Mouse (Mus musculus): ENCODE measurements at regions not wholly inside any gene's neighbourhood (a gene's known extent, or its start where the extent isn't known, plus 50 kb on each side); places are given as distances from the start of the nearest gene placed in this dataset.
"Not testable (repeated sequence)": the region's sequence is repeated elsewhere in the genome, so short reads cannot be mapped to it uniquely, and the experiment has no call there.

DNA sequence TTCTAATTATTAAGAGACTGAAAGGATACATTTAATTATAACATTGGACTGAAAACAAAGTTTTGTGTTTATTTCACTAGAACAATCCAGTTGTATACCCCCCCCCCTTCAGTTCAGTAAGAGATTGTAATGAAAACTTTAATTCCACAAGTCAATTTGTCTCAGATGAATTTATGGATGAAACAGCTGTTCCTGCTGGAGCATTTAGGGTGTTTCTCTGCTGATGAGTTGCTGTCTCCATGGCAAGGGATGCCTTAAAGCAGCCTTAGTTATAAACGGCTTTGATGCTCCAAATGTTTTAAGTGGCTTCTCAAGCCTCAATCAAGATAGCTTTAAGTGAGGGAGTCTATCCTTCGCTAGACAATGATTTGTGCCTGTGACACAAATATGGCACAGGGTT lies 112.1 kb upstream of the Ctso start:
- Histone ChIP-seq H3K9ac (ENCODE audit: low read depth, low read length) (no peak overlapping the region), H3K4me1 (ENCODE audit: control insufficient read depth, insufficient read depth, low read length) (no peaks in the 10 kb centered on the region), H3K9me3 (ENCODE audit: control insufficient read depth, low read length) (no peaks in the 10 kb centered on the region), H3K36me3 (ENCODE audit: control insufficient read depth, insufficient read depth, low read length) (no peaks in the 10 kb centered on the region), H3K4me2 (ENCODE audit: low read depth, low read length) (no peak overlapping the region), H3K27me3 (replicated peaks; ENCODE audit: control insufficient read depth, insufficient read depth, low read length) (no peaks in the 10 kb centered on the region), H3K4me3 (ENCODE audit: low read depth, low read length) (no peak overlapping the region), H3K27ac (replicated peaks; ENCODE audit: low read depth, low read length) (no peak overlapping the region)
- DNase-seq (ENCODE audit: low spot score): no peak
- ATAC-seq (ENCODE audit: low read depth): no peak
- WGBS: 58% methylated on average over 2 of the region's 2 CpGs

DNA sequence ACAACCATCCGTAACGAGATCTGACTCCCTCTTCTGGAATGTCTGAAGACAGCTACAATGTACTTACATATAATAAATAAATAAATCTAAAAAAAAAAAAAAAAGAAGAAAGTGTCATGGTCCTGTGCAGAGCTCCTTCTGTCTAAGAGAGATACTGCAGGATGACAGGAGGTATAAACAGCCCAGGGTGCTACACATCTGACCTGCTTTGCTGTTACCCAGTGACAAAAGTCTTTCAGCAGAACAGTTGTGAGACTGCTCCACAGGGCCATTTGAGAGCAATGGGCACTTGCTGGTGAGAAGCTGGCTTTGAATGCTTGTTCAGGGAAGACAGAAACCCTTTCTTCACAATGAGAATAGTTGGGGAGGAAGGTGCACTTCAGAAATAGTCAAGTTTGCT lies 102.9 kb upstream of the Ctso start:
- no peak for ATAC-seq (ENCODE audit: low read depth)
- 73% methylated on average over 2 of the region's 2 CpGs for WGBS
- H3K4me3 ChIP-seq (ENCODE audit: low read depth, low read length): no peak overlapping the region

DNA sequence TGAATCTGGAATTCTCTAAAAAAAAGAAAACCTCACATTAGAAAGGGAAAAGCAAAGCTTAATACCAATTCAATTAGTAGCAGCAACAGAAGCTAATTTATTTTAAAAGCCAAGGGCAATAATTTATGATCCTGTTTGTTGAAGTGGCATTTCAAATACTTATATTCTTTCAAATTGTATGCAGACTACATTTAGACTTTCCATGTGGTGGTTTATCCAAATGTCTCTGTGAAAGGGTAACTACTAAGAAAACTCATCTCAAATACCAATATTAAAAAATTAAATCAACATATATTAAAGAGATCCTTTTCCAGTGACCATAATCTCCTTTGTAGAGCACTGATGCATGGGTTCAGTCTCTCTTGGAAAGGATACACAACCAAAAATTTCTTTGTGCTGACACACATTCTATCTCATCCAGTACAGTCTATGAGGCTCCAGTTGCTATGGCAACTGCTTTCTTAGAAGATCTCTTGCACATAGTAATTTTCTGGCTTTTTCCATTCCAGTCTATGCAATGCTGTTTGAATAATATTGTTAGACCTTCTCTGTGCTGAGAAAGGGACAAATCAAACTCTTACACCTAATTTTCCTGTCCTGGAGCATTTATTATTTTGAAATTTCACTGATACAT lies 102.3 kb upstream of the Ctso start:
- no peaks in the 10 kb centered on the region for H3K4me1 ChIP-seq (ENCODE audit: control insufficient read depth, insufficient read depth, low read length)
- no peak for ATAC-seq (ENCODE audit: low read depth)
- H3K4me3 ChIP-seq (ENCODE audit: low read depth, low read length): no peak overlapping the region
- no peaks in the 10 kb centered on the region for H3K27me3 ChIP-seq (replicated peaks; ENCODE audit: control insufficient read depth, insufficient read depth, low read length)
- H3K9me3 ChIP-seq (ENCODE audit: control insufficient read depth, low read length): no peaks in the 10 kb centered on the region
- no peak overlapping the region for H3K4me2 ChIP-seq (ENCODE audit: low read depth, low read length)
- DNase-seq (ENCODE audit: low spot score): peak; percentile 63
- no peak overlapping the region for H3K27ac ChIP-seq (replicated peaks; ENCODE audit: low read depth, low read length)
- no peaks in the 10 kb centered on the region for H3K36me3 ChIP-seq (ENCODE audit: control insufficient read depth, insufficient read depth, low read length)
- H3K9ac ChIP-seq (ENCODE audit: low read depth, low read length): no peak overlapping the region

More for the DNA sequence above, 102.9 kb upstream of the Ctso start:
- Histone ChIP-seq H3K4me2 (ENCODE audit: low read depth, low read length) (no peak overlapping the region), H3K9me3 (ENCODE audit: control insufficient read depth, low read length) (no peaks in the 10 kb centered on the region), H3K9ac (ENCODE audit: low read depth, low read length) (no peak overlapping the region), H3K27me3 (replicated peaks; ENCODE audit: control insufficient read depth, insufficient read depth, low read length) (no peaks in the 10 kb centered on the region), H3K4me1 (ENCODE audit: control insufficient read depth, insufficient read depth, low read length) (no peaks in the 10 kb centered on the region), H3K27ac (replicated peaks; ENCODE audit: low read depth, low read length) (no peak overlapping the region), H3K36me3 (ENCODE audit: control insufficient read depth, insufficient read depth, low read length) (no peaks in the 10 kb centered on the region)
- no peak for DNase-seq (ENCODE audit: low spot score)

DNA sequence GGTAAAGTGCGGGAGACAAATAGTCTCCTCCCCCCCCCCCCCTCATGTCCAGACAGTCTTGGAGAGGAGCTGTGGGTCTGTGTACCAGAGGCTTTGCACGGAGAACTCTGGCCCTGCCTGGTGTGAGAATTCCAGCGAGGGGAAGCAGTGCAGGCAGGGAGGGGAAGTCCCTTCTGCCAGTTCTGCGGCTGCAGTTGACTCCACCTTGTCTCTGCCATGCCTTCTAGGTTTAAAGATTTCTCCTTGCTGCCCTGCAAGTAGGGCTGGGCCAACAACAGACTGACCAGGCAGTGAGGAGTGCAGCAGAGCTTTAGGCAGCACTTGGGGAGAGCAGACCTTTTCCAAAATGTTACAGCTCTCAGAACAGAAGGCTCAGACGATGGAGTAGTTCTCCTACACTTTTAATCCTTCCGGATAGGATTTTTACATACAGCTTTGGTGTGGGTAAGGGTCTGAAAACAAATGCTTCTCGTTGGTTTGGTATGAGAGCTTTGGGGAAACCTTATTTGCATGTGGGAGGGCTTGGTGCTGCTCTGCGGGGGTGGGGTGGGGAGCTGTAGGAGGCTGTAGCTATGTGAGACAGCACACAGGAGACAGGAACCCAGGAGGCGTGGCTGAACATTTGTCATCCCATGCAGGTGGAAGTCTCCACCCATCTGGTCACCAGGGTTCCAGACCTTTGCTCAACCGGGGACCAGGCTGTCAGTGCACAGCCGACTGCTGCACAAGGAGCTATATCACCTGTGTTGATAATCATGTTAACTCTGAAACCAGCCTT lies 96.8 kb upstream of the Ctso start:
- H3K27ac ChIP-seq (replicated peaks; ENCODE audit: low read depth, low read length): no peak overlapping the region
- no peaks in the 10 kb centered on the region for H3K27me3 ChIP-seq (replicated peaks; ENCODE audit: control insufficient read depth, insufficient read depth, low read length)
- DNase-seq (ENCODE audit: low spot score): peak; percentile 14
- 11% methylated on average over 11 of the region's 11 CpGs for WGBS
- H3K4me3 ChIP-seq (ENCODE audit: low read depth, low read length): no peak overlapping the region
- no peak overlapping the region for H3K9ac ChIP-seq (ENCODE audit: low read depth, low read length)
- no peaks in the 10 kb centered on the region for H3K9me3 ChIP-seq (ENCODE audit: control insufficient read depth, low read length)
- peak overlapping the region; percentile 47 for H3K4me2 ChIP-seq (ENCODE audit: low read depth, low read length)
- no peaks in the 10 kb centered on the region for H3K36me3 ChIP-seq (ENCODE audit: control insufficient read depth, insufficient read depth, low read length)
- H3K4me1 ChIP-seq (ENCODE audit: control insufficient read depth, insufficient read depth, low read length): no peaks in the 10 kb centered on the region
- ATAC-seq (ENCODE audit: low read depth): peak; percentile 41; the same call in 1 of the 2 replicates

DNA sequence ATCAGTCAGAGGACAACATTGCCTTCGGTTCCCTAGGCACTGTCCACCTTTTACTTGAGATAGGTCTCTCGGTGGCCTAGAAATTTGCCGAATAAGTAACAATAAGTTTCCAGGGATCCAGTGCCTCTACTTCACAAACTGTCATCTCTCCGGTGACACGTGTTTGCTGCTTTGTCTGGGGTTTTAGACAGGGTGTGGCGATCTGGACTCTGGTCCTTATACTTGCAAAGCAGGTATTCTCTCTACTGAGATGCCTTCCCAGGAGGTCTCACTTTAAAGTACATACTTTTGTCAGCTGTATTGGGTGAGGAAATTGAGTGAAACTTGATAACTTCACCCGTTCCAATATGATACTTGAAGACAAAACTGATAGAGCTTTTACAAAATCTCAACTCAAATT lies 95.9 kb upstream of the Ctso start:
- Histone ChIP-seq H3K27me3 (replicated peaks; ENCODE audit: control insufficient read depth, insufficient read depth, low read length) (no peaks in the 10 kb centered on the region), H3K4me1 (ENCODE audit: control insufficient read depth, insufficient read depth, low read length) (no peaks in the 10 kb centered on the region), H3K9ac (ENCODE audit: low read depth, low read length) (no peak overlapping the region), H3K36me3 (ENCODE audit: control insufficient read depth, insufficient read depth, low read length) (no peaks in the 10 kb centered on the region), H3K9me3 (ENCODE audit: control insufficient read depth, low read length) (no peaks in the 10 kb centered on the region), H3K4me2 (ENCODE audit: low read depth, low read length) (no peak overlapping the region), H3K27ac (replicated peaks; ENCODE audit: low read depth, low read length) (no peak overlapping the region), H3K4me3 (ENCODE audit: low read depth, low read length) (no peak overlapping the region)
- 72% methylated on average over 7 of the region's 7 CpGs for WGBS
- no peak for DNase-seq (ENCODE audit: low spot score)
- no peak for ATAC-seq (ENCODE audit: low read depth)

DNA sequence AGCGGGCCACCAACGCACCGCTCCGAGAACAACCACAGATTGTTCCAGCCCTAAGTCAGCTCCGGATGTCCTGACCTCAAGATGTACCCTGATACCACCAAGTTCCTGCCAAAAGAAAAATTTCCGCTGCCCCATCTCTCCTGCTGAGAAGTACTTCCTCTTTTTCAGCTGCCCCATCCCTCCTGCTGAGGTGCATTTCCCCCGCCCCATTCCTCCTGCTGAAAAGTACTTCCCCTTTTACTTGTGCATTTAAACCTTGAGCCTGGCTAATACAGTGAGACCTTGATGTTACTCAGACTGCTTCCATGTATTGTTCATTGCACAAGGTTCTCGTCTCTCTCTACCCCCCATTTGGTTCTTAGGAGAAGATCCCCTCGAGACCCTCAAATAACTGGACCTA lies 94.3 kb upstream of the Ctso start:
- DNase-seq (ENCODE audit: low spot score); ATAC-seq (ENCODE audit: low read depth); H3K4me2 ChIP-seq (ENCODE audit: low read depth, low read length); H3K9ac ChIP-seq (ENCODE audit: low read depth, low read length); H3K9me3 ChIP-seq (ENCODE audit: control insufficient read depth, low read length); H3K36me3 ChIP-seq (ENCODE audit: control insufficient read depth, insufficient read depth, low read length); H3K4me1 ChIP-seq (ENCODE audit: control insufficient read depth, insufficient read depth, low read length); H3K4me3 ChIP-seq (ENCODE audit: low read depth, low read length); H3K27ac ChIP-seq (replicated peaks; ENCODE audit: low read depth, low read length); H3K27me3 ChIP-seq (replicated peaks; ENCODE audit: control insufficient read depth, insufficient read depth, low read length): not testable (repeated sequence)
- 86% methylated on average over 9 of the region's 9 CpGs for WGBS

DNA sequence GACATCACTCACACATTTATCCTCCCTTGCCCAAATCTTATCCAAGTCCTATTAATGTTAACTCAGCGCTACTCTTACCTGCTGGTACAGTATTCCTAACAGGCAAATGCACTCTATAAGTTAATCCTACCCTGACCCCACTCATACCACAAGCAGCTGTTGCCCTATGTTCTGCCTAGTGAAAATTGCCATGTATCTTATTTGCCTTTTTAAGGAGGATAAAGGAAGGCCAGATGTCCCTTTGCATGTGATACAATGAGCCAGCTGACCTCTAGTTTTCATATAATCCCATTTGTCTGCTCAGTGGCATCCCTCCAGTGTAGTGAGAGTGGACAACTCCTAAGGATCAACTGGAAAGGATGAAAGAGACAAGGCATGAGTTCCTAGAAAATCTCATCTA lies 67.9 kb upstream of the Ctso start:
- Histone ChIP-seq H3K36me3 (ENCODE audit: control insufficient read depth, insufficient read depth, low read length) (no peaks in the 10 kb centered on the region), H3K27me3 (replicated peaks; ENCODE audit: control insufficient read depth, insufficient read depth, low read length) (no peaks in the 10 kb centered on the region), H3K4me2 (ENCODE audit: low read depth, low read length) (no peak overlapping the region), H3K4me3 (ENCODE audit: low read depth, low read length) (no peak overlapping the region), H3K9ac (ENCODE audit: low read depth, low read length) (no peak overlapping the region), H3K4me1 (ENCODE audit: control insufficient read depth, insufficient read depth, low read length) (no peaks in the 10 kb centered on the region), H3K9me3 (ENCODE audit: control insufficient read depth, low read length) (no peaks in the 10 kb centered on the region), H3K27ac (replicated peaks; ENCODE audit: low read depth, low read length) (no peak overlapping the region)
- no peak for DNase-seq (ENCODE audit: low spot score)
- 73% methylated on average over 1 of the region's 1 CpGs for WGBS
- ATAC-seq (ENCODE audit: low read depth): no peak

Measured in embryonic facial prominence, embryonic 14.5 days (tissue).